Mouse (Mus musculus) frontal cortex, adult 2 months (tissue): ENCODE data around the gene Cd300e. TPM values are rescaled to one million over a fixed set of nuclear protein-coding genes. Genes with fewer than 3 reads are reported as not detected.

Experiments used
- DNase-seq, 2 experiments: peaks; one replicate each; pipeline ENCODE4 v3.0.0; 2022; ENCODE audit warnings: low spot score in 1 of 2; ENCODE audit errors: extremely low spot score in 1 of 2
- polyA plus RNA-seq: library from polyadenylated mRNA; depleted of rRNA; stranded (reverse); fragments of >200 nt; gene quantifications from 2 replicates; pipeline ENCODE4 v1.2.3, GENCODE M21; 2012; rRNA removed

Cd300e gene
- polyA plus RNA-seq = 0.06 and 0.22 TPM in 2 replicates

DNA sequence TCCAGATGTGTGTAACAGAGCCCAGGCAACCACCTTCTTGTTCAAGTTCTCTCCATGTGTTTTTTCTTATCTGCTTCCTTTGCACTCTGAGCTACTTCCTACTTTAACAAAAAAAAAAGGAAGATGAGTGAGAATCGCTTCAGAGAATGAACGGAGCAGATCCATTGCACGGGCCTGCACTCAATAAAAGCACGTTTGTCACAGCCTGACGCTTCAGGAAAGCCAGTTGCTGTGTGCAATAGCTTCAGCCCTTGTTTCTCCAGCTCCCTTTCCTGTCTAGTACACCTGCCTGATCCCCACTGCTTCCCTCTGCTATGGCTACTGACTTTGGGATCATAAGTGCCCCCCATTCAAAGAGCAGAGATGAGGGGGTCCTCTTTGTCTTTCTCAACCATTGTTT, at the start of gene Cd300e:
Gene Cd300e (minus strand): TSS at position 101 of the 400 bp plus-strand sequence.
- DNase-seq = no peak

DNA sequence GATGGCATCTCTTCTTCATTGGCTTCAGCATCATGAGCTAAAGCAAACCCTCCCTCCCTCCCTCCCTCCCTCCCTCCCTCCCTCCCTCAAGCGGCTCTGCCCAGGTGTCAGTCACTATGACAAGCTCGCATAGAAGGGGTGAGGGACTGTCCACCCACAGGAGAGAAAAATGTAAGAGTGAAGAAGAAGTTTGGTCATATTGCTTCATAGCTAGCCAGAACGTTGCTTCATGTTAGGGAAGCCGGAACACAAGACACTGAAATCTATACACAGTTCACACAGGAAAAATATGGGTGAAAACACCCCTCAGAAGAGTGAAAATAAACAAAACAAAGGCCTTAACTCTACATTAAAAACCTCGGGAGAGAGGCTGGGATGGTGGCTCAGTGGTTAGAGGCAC, 48.3 kb upstream of the Cd300e start:
- DNase-seq = no peak

DNA sequence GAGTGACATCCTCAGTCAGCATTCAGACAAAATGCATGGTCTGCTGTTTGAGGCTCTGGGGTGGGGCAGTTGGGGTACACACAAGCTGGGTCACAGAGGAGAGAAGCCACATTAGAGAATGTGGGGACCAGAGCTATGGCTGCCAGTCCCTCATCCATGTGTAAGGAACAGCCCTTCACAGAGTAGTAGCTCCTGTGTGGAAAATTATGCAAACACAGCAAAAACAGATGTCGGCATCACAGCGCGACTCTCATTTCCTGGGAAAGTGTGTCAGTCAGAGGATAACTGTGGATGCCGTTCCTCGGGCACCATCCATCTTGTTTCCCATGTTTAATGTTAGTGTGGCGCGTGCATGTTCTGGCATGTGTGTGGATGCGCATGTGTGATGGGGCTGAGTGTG, 46.2 kb upstream of the Cd300e start:
- no peak for DNase-seq

DNA sequence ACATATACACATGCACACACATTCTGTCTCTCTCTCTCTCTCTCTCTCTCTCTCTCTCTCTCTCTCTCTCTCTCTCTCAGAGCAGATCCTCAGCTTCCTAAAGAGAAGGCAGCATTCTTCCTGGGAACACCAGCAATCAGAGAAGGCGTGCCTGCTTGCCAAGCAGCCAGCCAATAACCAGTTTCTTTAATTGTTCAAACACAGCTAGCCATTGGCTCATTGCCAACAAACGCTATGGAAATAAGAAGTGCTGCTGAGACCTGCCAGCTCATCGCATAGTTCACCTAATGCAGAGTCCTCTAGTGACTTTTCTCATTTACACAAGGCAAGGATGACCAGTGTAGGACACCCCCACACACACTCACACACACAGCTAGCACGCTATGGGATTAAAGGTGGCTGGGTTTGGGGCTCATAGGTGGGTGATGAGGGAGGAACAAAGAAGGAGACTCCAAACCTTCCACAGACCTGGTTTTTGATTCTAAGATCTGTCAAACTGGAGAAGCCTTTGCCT, 45.5 kb upstream of the Cd300e start:
- DNase-seq = no peak

- no peak for DNase-seq
Observed at GRCm38 (mm10) chr11:115106638-115107037, 44.7 kb upstream of the Cd300e start.

DNA sequence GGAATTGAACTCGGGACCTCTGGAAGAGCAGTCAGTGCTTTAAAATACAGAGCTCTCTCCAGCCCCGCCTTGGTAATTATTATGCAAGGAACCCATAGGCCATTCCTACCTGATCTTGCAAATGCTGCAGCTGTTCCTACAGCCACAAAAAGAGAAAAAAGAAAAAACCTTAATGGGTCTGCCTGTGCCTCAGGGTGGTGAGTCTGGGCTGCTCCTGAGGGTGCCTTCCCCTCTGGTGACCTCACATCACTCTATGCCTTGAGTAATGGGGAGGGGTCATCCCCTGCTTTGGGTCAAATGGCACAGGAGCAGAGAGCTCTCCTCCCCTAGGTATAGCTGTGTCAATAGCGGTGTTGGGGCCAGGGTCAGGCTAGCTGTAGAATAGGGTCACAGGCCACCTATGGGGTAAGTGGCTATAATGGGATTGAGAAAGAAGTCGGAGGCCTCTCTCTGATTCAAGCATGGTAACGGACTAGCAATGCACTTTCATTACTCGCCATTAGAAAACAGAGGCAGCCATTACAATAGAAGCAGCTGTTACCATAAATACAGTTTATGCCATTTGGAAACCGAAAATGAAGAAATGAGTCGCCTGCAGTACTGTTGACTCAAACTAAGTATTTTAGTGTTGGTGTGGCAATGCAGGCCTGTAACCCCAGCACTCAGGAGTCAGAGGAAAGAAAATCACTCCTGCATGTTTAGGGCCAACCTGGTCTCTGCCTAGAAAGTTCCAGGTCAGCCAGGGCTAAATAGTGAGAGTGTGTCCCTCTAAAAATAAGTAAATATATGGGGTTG, 43.0 kb upstream of the Cd300e start:
- no peak for DNase-seq

DNA sequence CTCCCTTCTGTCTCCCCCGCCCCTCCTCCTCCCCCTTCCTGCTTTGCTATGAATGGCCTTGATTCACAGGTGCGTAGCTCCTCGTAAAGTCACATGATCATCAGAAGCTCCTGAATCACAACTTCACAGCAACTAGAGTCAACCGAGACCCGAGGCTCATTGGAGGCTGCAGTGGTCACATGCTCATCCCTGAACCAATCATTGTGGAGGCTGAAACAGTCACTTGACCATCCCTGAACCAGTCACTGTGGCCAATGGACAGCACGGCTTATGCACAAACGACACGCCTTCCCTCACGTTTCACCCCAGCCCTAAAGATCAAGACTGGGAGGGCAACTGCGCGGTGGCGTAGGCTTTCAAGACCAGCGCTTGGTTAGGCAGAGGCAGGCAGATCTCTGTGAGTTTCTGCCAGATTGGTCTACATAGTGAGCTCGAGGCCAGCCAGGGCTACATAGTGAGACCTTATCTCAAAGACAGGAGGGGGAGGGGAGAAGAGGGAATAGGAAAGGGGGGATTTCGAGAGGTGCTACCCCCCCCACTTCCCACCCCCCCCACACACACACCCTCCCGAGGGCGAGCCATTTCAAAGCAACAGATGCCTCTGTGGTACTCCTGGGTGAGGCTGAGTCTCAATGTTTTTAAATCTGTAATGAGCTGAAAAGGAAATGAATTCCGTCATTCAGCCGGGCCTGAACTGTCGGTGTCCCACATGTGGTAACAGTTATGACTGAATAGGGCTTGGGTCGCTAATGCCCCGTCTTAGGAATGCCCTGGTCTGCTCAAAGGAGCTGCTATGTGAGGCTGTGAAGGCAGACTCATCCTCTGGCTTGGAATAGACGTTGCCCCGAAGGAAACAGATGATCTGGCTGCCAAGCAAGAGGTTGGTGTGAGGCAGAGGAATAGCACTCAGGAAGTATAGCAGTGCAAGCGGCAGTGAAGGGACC, 41.8 kb upstream of the Cd300e start:
- no peak for DNase-seq

DNA sequence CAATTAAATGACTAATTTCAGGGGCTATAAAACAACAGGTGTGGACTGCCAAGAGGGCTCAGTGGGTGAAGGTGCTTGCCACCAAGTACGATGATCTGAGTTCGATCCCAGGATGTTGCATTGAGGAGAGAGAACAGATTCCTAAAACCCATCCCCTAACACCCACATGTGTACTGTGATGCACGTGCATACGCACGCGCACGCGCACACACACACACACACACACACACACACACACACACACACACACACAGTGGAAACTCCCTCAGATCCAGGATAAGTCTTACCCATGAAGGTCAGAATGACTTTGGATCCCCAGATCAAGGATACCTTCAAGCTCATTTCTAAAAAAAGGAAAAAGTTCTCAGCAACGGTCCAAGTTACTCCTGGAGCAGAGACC, 40.1 kb upstream of the Cd300e start:
- DNase-seq = no peak

GRCm38 (mm10) chr11:115101615-115102051, 39.7 kb upstream of the Cd300e start:
- DNase-seq = no peak

DNA sequence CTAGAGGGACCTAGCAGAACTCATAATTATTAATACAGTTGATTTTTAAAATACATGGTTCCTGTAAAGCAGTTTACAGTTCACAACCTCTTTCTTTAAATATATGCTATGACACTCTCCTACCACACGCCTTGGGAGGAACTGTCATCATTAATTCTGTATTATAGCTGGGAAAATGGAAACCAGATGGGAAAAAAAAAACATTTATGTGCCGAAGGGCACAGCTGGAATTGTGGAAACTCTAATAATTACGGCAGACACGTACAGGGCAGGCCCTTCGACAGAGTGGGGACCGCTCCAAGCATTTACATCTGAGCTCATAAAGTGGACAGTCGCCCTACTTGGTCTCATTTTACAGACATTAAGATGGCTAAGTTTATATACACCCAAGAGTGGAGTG, 38.8 kb upstream of the Cd300e start:
- no peak for DNase-seq

DNA sequence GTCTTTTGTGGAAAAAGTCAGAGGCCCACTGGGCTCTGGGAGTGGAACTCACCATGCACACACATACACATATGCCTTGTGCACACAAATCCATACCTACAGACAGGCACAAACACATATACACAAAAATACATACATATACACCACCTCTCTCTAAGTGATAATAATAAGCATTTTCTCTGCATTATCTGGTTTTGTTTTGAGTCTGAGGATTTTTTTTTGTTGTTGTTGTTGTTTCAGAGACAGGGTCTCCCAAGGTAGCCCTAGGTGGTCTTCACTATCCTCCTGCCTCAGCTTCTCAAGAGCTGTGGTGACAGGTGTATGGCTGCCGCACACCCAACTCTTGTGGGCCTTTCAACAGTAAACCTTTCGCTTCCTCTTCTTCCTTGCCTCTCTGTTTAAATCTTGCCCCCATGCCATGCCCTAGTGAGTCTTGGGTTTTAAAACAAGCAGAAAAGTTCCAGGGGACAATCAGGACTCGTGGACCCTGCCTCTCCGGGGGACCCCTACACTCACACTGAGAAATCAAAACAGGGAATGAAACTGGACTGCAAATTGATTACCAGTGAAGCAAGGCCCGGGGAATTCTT, 38.1 kb upstream of the Cd300e start:
- no peak for DNase-seq

DNA sequence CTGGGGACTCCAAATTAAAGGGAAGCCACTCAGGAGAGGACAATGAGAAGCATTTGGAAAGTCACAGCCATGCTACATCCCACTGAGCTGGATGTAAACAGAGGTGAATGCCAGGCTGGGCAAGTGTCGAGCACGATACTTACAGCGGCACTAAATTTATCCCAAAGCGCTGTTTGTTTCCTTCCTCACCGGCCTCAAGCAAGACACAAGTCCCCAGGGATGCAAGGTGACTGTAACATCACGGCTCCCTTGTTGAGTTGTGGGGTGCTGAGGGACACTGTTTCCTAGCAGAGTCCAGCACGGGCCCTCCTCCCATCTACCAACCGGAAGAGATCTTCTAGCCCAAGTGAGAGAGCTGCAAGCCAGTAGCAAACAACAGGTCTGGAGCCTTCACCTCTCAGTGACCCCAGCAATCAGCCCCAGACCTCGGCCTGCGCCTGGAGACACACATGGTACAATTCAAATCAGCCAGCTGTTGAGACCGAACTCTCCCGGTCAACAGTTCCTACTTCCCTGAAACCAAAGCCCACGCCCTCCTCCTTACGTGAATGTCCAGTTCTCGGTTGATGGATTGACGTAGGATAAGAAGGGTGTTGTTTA, 37.4 kb upstream of the Cd300e start:
- no peak for DNase-seq

DNA sequence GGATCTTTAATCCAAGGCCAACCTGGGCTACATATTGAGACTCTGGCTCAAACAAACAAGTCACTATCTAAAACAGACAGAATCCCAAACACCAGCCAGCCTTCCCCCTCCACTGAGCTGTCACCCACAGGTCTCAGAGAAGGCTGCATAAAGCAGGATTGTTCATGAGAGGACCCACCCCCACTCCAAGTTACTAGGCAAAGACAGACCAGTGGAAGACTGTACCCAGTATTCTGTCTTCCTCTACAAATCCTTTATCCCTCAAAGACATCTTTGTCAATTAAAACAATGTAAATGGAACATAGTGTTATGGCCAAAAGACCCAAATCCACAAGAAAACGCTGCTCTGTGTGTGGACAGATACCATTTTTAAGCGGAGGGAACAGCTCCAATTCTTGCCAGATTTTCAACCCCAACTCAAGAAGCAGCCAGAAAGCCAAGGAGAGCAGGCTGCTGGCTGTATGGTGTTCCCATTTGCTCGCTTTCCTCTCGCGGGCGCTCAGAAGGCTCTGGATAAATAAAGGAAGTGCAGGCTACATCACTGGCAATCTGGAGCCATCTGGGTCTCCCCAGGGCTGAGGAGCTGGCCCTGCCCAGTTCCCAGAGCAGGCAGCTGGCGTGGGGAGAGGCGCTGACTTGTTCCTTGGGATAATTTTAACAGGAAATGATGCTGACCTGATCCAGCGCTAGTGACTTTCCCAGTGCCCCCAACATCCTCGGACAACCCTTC, 36.4 kb upstream of the Cd300e start:
- no peak for DNase-seq

GRCm38 (mm10) chr11:115092140-115092539, 30.2 kb upstream of the Cd300e start:
- DNase-seq = no peak

- DNase-seq = no peak
Observed at GRCm38 (mm10) chr11:115091362-115091901, 29.5 kb upstream of the Cd300e start, which contains the start of gene Rab37. Gene Rab37, plus strand, starts transcription at chr11:115091431.

- no peak for DNase-seq
Observed at GRCm38 (mm10) chr11:115089853-115090252, 27.9 kb upstream of the Cd300e start.

DNA sequence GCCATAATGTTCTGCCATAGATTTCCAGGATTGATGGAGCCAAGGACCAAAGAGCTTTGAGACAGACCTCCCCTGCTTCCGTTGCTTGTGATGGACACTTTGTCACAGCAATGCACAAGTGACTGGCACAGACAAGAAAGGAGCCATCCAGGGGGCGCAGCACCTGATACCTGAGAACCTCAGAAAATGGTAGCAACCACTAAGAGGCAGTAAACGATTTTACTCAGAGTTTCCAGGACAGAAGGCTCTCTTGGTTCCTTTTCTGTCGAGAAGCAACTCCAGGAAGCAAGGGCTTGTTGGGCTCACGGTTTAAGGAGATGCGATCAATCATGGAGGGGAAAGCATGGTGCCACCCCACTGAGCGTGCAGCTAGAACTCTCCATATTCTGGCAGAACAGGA, 24.2 kb upstream of the Cd300e start:
- no peak for DNase-seq

DNA sequence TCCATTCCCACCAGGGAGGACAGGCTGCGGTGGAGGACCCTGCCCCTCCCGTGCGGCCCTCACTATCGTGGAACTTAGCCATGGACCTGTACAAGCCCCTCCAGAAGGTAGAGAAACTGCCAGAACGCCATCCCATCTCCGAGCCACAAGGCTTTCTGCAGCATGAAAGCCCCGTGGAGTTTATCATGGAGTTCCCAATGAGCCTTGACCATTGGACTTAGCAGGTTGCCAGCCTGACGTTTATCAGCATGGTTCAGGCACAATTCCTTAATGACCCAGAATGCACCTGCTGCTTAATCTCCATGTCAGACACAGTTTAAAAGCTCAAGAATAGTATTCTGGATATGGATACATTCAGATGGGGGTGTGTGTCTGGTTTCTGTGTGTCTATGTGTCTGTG, 23.1 kb upstream of the Cd300e start:
- DNase-seq = no peak

DNA sequence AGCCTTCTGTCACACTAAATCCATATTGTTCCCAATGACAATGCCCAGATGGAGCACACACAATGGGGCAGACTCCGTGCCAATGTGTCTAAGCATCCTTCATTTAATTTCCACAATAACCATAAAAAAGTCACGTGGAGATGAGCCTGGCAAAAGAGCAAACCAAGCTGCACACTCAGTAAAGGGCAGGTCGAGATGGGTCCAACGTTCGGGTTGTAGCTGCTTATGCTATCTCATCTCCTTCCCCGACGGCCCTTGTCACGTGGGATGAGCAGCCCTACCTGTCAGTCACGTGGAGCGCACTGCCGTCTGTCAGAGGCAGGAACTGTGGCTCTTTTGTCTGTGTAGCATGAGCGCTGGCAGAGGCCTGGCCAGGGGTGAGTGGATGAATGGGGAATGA, 22.6 kb upstream of the Cd300e start:
- no peak for DNase-seq
